Mouse (Mus musculus) splenic B cell, adult 2 months (primary cell): Measurements from ENCODE around the gene Cdk5.

Source experiments
- DNase-seq: peaks from one replicate; pipeline ENCODE4 v3.0.0-alpha.2; 2011; ENCODE audit warnings: low read depth, low spot score
- H3K27me3 ChIP-seq: 2 replicates; pipeline ENCODE4 v1.6.1; 2012; ENCODE audit warnings: mild to moderate bottlenecking, low read length, moderate library complexity, mixed read lengths; ENCODE audit not compliant: control insufficient read depth, poor library complexity, insufficient read depth, severe bottlenecking
- H3K36me3 ChIP-seq: 2 replicates; pipeline ENCODE4 v1.6.1; 2012; ENCODE audit warnings: mild to moderate bottlenecking, low read length, moderate library complexity, mixed read lengths; ENCODE audit not compliant: control insufficient read depth, poor library complexity, insufficient read depth, severe bottlenecking

Gene Cdk5

GRCm38 (mm10) chr5:24444746-24445427 lies 21.6 kb upstream of the Cdk5 start, which contains the start of gene Fastk:
TSS of gene Fastk (minus strand) at chr5:24445287.
- DNase-seq, result peak; percentile 93
- Histone ChIP-seq H3K27me3 (no peaks in the 10 kb centered on the region), H3K36me3 (no peaks in the 10 kb centered on the region; the same call in 1 of the 2 replicates)

- H3K27me3 ChIP-seq, result no peaks in the 10 kb centered on the region
- DNase-seq, result no peak
These were observed 20.6 kb upstream of the Cdk5 start for GRCm38 (mm10) chr5:24443927-24444326.

GRCm38 (mm10) chr5:24443204-24443603 lies 19.9 kb upstream of the Cdk5 start:
- Histone ChIP-seq H3K27me3 (no peaks in the 10 kb centered on the region), H3K36me3 (no peaks in the 10 kb centered on the region; the same call in 1 of the 2 replicates)
- no peak for DNase-seq

More at GRCm38 (mm10) chr5:24443927-24444326, 20.6 kb upstream of the Cdk5 start:
- no peaks in the 10 kb centered on the region; the same call in 1 of the 2 replicates for H3K36me3 ChIP-seq

- Histone ChIP-seq H3K27me3 (no peaks in the 10 kb centered on the region), H3K36me3 (no peaks in the 10 kb centered on the region; the same call in none of the 2 replicates)
- no peak for DNase-seq
These were observed 18.7 kb upstream of the Cdk5 start for GRCm38 (mm10) chr5:24442029-24442428.

GRCm38 (mm10) chr5:24441187-24441586 lies 17.9 kb upstream of the Cdk5 start:
- Histone ChIP-seq H3K27me3 (no peaks in the 10 kb centered on the region), H3K36me3 (no peaks in the 10 kb centered on the region; the same call in none of the 2 replicates)
- no peak for DNase-seq

GRCm38 (mm10) chr5:24433993-24434392 lies 10.7 kb upstream of the Cdk5 start:
- Histone ChIP-seq H3K27me3 (no peaks in the 10 kb centered on the region), H3K36me3 (peaks cover 17% of the 10 kb centered on the region)
- no peak for DNase-seq

- peaks cover 11% of the 10 kb centered on the region for H3K36me3 ChIP-seq
- DNase-seq, result no peak
- H3K27me3 ChIP-seq, result no peaks in the 10 kb centered on the region
These were observed 5.3 kb upstream of the Cdk5 start for GRCm38 (mm10) chr5:24428596-24428995.

GRCm38 (mm10) chr5:24427981-24428402 lies 4.7 kb upstream of the Cdk5 start:
- Histone ChIP-seq H3K27me3 (no peaks in the 10 kb centered on the region), H3K36me3 (peaks cover 9% of the 10 kb centered on the region)
- no peak for DNase-seq

- H3K27me3 ChIP-seq, result no peaks in the 10 kb centered on the region
- DNase-seq, result no peak
- H3K36me3 ChIP-seq, result peaks cover 8% of the 10 kb centered on the region; the same call in 1 of the 2 replicates
These were observed 3.9 kb upstream of the Cdk5 start for GRCm38 (mm10) chr5:24427285-24427633.

GRCm38 (mm10) chr5:24426556-24427284 lies 3.4 kb upstream of the Cdk5 start:
- H3K36me3 ChIP-seq, result peaks cover 8% of the 10 kb centered on the region; the same call in 1 of the 2 replicates
- no peaks in the 10 kb centered on the region for H3K27me3 ChIP-seq
- DNase-seq, result no peak

- DNase-seq, result peak; percentile 17
- peaks cover 7% of the 10 kb centered on the region; the same call in 1 of the 2 replicates for H3K36me3 ChIP-seq
These were observed 2.7 kb upstream of the Cdk5 start for GRCm38 (mm10) chr5:24426037-24426432.

GRCm38 (mm10) chr5:24425421-24426036 lies 2.2 kb upstream of the Cdk5 start:
- Histone ChIP-seq H3K27me3 (no peaks in the 10 kb centered on the region), H3K36me3 (0 out of 2 replicates have a peak, but pooled peaks cover 4% of the 10 kb centered on the region)
- peak; percentile 66 for DNase-seq

More at GRCm38 (mm10) chr5:24426037-24426432, 2.7 kb upstream of the Cdk5 start:
- H3K27me3 ChIP-seq, result no peaks in the 10 kb centered on the region

- Histone ChIP-seq H3K36me3 (0 out of 2 replicates have a peak, but pooled peaks cover 4% of the 10 kb centered on the region), H3K27me3 (no peaks in the 10 kb centered on the region)
- DNase-seq, result peak; percentile 91
These were observed 1.6 kb upstream of the Cdk5 start for GRCm38 (mm10) chr5:24424861-24425411.

- DNase-seq, result no peak
- H3K36me3 ChIP-seq, result no peaks in the 10 kb centered on the region
- no peaks in the 10 kb centered on the region for H3K27me3 ChIP-seq
These were observed 863 bp upstream of the Cdk5 start for GRCm38 (mm10) chr5:24424004-24424781.
